Mouse (Mus musculus) activated CD4-positive, CD25-positive, alpha-beta regulatory T cell, adult 4 months (primary cell): ENCODE results near the gene Fancc. TPM values are rescaled to one million over a fixed set of nuclear protein-coding genes. Genes with fewer than 3 reads are reported as not detected.

Source experiments
- ATAC-seq: one replicate; pipeline ENCODE4 v1.8.0; 2017
- polyA plus RNA-seq, 2 experiments: library from polyadenylated mRNA; unstranded; fragments of 100-300 nt; shearing (Covaris generic); gene quantifications; one replicate each; pipeline ENCODE4 v1.2.1; 2017

Fancc gene
- polyA plus RNA-seq, 2 experiments from 2014 or later, result 15.3 to 15.7 TPM

- ATAC-seq, result no peak
Measured at GRCm38 (mm10) chr13:63345476-63346225, 151.4 kb downstream of the Fancc start.

- no peak for ATAC-seq
Measured at GRCm38 (mm10) chr13:63344481-63344880, 152.6 kb downstream of the Fancc start.

- no peak for ATAC-seq
Measured at GRCm38 (mm10) chr13:63342781-63343180, 154.3 kb downstream of the Fancc start.

GRCm38 (mm10) chr13:63339946-63340345 lies 157.1 kb downstream of the Fancc start:
- ATAC-seq, result no peak

- ATAC-seq, result no peak
Measured at GRCm38 (mm10) chr13:63337239-63337960, 159.7 kb downstream of the Fancc start.

GRCm38 (mm10) chr13:63336335-63336734 lies 160.7 kb downstream of the Fancc start:
- ATAC-seq, result no peak

- no peak for ATAC-seq
Measured at GRCm38 (mm10) chr13:63335421-63336134, 161.5 kb downstream of the Fancc start.

- peak; percentile 64 for ATAC-seq
Measured at GRCm38 (mm10) chr13:63332576-63333300, 164.3 kb downstream of the Fancc start.

- peak; percentile 63 for ATAC-seq
Measured at GRCm38 (mm10) chr13:63331379-63331778, 165.7 kb downstream of the Fancc start.

GRCm38 (mm10) chr13:63330236-63330860 lies 166.7 kb downstream of the Fancc start:
- ATAC-seq, result no peak

- ATAC-seq, result no peak
Measured at GRCm38 (mm10) chr13:63326015-63326414, 171.1 kb downstream of the Fancc start.

- ATAC-seq, result no peak
Measured at GRCm38 (mm10) chr13:63324978-63325848, 171.9 kb downstream of the Fancc start.

GRCm38 (mm10) chr13:63324311-63324710 lies 172.8 kb downstream of the Fancc start:
- no peak for ATAC-seq

- no peak for ATAC-seq
Measured at GRCm38 (mm10) chr13:63323286-63324075, 173.6 kb downstream of the Fancc start.

GRCm38 (mm10) chr13:63322756-63323155 lies 174.3 kb downstream of the Fancc start:
- no peak for ATAC-seq

- no peak for ATAC-seq
Measured at GRCm38 (mm10) chr13:63321689-63322088, 175.4 kb downstream of the Fancc start.

- peak; percentile 60 for ATAC-seq
Measured at GRCm38 (mm10) chr13:63319814-63320213, 177.3 kb downstream of the Fancc start.

GRCm38 (mm10) chr13:63317681-63318104 lies 179.4 kb downstream of the Fancc start:
- no peak for ATAC-seq

GRCm38 (mm10) chr13:63316407-63316806 lies 180.7 kb downstream of the Fancc start:
- ATAC-seq, result no peak

GRCm38 (mm10) chr13:63315777-63316176 lies 181.3 kb downstream of the Fancc start:
- no peak for ATAC-seq
